Mouse (Mus musculus) inflammation-experienced regulatory T-cells, adult 16 weeks (primary cell): ENCODE data around the gene Fez2. TPM values are rescaled to one million over a fixed set of nuclear protein-coding genes. Genes with fewer than 3 reads are reported as not detected.

Source experiments
- polyA plus RNA-seq: library from polyadenylated mRNA; unstranded; fragments of 100-300 nt; shearing (Covaris generic); gene quantifications from one replicate; pipeline ENCODE4 v1.2.1, GENCODE M21; 2017

Fez2 gene
- polyA plus RNA-seq = 29.3 TPM

DNA sequence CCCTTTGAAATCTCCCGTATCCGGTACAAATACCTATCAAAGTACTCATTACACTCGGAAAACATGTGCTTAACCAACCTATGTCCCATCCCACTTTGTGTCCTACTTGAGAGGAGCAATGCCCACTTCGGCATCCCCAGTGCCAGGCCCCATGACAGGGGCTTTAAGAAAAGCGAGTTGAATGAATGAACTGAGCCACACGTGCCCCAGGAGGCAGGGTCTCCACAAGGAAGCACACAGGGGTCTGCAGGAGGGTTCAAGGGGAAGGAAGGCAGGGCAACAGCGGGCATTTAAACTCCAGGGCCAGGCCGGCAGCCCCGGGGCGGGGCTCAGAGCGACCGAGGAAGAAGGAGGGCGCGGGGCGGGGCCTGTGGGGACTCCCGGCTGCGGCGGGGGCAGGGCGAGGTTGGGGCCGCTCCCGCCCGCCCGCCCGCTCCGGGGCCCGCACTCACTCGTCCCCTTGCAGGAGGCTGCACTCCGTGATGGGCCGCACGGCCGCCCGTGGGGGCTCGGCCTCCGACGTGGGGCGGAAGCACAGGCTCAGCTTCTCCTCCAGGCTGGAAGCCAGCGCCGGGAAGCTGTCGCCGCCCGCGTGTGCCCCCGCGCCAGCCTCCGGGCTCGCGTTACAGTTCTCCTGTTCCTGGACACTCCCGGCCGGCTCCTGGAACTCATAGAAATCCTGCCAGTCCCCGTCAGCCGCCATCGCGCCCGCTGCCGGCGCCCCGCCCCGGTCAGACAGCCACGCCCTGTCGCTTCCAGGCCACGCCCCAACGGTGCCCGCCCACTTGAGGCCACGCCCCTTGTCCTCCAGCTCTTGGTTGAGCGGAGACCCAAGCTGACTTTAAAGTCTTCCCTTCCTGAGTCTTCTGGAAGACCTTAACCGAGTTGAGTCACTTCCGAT is at the start of gene Fez2:
Gene Fez2, minus strand, starts transcription at position 772 of the 901 bp plus-strand sequence.

Other genes with a start within 250 kb of the Fez2 start
- gene Crim1, start 217.9 kb downstream of the Fez2 start, polyA plus RNA-seq = 5.2 TPM
- gene Vit, start 89.9 kb upstream of the Fez2 start, polyA plus RNA-seq = 0.18 TPM